Mouse (Mus musculus) forebrain, embryonic 16.5 days (tissue): ENCODE results near the gene Ccdc127. TPM values are rescaled to one million over a fixed set of nuclear protein-coding genes. Genes with fewer than 3 reads are reported as not detected.
A peak's percentile ranks its signal among the peaks of the same experiment; 100 is the strongest.

Experiments
- ATAC-seq: fragments of 200-750 bp; cut with Nextera tagmentation; 2 replicates; pipeline ENCODE4 v1.8.0; 2017; ENCODE audit warnings: mild to moderate bottlenecking, moderate library complexity
- H3K27ac ChIP-seq: fragments of 300-500 bp; sonication (generic); 2 replicates; pipeline ENCODE4 v1.5.1; 2014; ENCODE audit warnings: low read length, control low read depth
- H3K27me3 ChIP-seq: fragments of 300-500 bp; sonication (generic); replicated peaks from 2 replicates; pipeline ENCODE4 v1.6.1; 2014; ENCODE audit warnings: low read length; ENCODE audit not compliant: control insufficient read depth, insufficient read depth
- H3K36me3 ChIP-seq: fragments of 300-500 bp; sonication (generic); 2 replicates; pipeline ENCODE4 v1.6.1; 2014; ENCODE audit not compliant: control insufficient read depth, insufficient read depth
- H3K4me1 ChIP-seq: fragments of 300-500 bp; sonication (generic); replicated peaks from 2 replicates; pipeline ENCODE4 v1.6.1; 2014; ENCODE audit warnings: low read length; ENCODE audit not compliant: control insufficient read depth, insufficient read depth
- H3K4me2 ChIP-seq: fragments of 300-500 bp; sonication (generic); 2 replicates; pipeline ENCODE4 v1.6.1; 2014; ENCODE audit warnings: mild to moderate bottlenecking, low read length, control low read depth
- H3K4me3 ChIP-seq: fragments of 300-500 bp; sonication (generic); replicated peaks from 2 replicates; pipeline ENCODE4 v1.5.1; 2014; ENCODE audit warnings: mild to moderate bottlenecking, low read length, control low read depth
- H3K9ac ChIP-seq: fragments of 300-500 bp; sonication (generic); replicated peaks from 2 replicates; pipeline ENCODE4 v1.6.1; 2014; ENCODE audit warnings: low read depth, low read length, control low read depth
- H3K9me3 ChIP-seq: fragments of 300-500 bp; sonication (generic); 2 replicates; pipeline ENCODE4 v1.6.1; 2016; ENCODE audit warnings: low read length; ENCODE audit not compliant: control insufficient read depth
- WGBS: fragments of 180-500 bp; shearing (Covaris S2); extraction: QIAGEN DNeasy Blood & Tissue Kit; methylation state at CpG from one replicate; pipeline ENCODE4 v1.1.7; 2014; 5-methylcytosine and 5-hydroxymethylcytosine counted together
- polyA plus RNA-seq: library from polyadenylated mRNA; unstranded; fragments of >200 nt; fragmentation: Nextera tagmentation; extraction: Ambion mirVana; gene quantifications from 2 replicates; pipeline ENCODE4 v1.2.1, GENCODE M21; 2015

Ccdc127 gene
- polyA plus RNA-seq, 1 experiment from 2014 or later, result 47.2 TPM

DNA sequence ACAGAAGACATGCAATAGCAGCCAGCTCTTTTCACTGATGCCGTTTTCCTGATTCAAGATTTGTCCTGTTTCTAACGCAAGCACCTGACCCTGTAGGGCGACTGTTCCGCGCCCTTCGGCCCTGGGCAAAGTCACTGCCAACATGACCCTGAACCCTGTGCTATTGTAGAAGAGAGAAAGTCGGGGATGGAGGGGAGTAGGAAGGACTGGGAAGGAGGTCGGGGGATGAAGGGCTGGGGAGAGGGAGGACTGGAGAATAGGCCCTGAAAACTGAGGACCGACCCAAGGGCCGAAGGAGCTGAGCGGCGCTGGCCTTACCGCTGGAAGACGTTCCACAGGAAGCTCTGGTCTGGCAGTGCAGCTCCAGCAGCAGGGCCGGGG is 33.3 kb upstream of the Ccdc127 start:
- peak overlapping the region; percentile 99 for H3K4me3 ChIP-seq
- 3% methylated on average over 15 of the region's 15 CpGs for WGBS
- H3K9me3 ChIP-seq, result no peaks in the 10 kb centered on the region
- no peak for ATAC-seq
- no peaks in the 10 kb centered on the region for H3K27me3 ChIP-seq
- H3K27ac ChIP-seq, result peak overlapping the region; percentile 61
- peaks cover 16% of the 10 kb centered on the region for H3K4me1 ChIP-seq
- H3K4me2 ChIP-seq, result peak overlapping the region; percentile 93
- H3K9ac ChIP-seq, result peak overlapping the region; percentile 96
- H3K36me3 ChIP-seq, result peaks cover 10% of the 10 kb centered on the region

GRCm38 (mm10) chr13:74317170-74317849 is 32.8 kb upstream of the Ccdc127 start, which contains the start of gene Pdcd6:
Gene Pdcd6, minus strand, starts transcription at chr13:74317580.
- peak; percentile 99 for ATAC-seq
- no peaks in the 10 kb centered on the region for H3K9me3 ChIP-seq
- peaks cover 16% of the 10 kb centered on the region for H3K4me1 ChIP-seq
- peak within 1 kb of the TSS; percentile 61 for H3K27ac ChIP-seq
- H3K4me3 ChIP-seq, result peak within 1 kb of the TSS; percentile 99
- WGBS, result under 1% methylated on average over 35 of the region's 36 CpGs
- no peaks in the 10 kb centered on the region for H3K27me3 ChIP-seq
- H3K9ac ChIP-seq, result peak within 1 kb of the TSS; percentile 96
- peak within 1 kb of the TSS; percentile 93 for H3K4me2 ChIP-seq
- peaks cover 16% of the 10 kb centered on the region for H3K36me3 ChIP-seq

DNA sequence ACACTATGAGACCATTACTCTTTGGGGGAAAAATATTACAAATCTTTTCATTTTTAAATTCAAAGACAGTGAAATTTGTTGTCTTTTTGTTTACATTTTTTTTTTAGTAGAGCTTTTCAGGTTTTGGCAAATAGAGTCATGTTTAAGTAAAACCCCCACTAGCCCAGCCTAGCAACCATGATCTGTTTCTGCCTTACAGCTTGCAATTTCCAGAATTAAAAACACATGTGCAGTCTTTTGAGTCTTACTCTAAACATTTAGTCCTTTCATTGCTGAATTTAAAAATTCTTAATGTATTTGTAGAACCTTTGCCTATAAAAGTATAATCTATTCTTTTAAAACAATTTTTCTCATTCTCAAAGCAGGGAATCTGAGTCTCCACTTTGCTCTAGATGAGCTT is 20.8 kb upstream of the Ccdc127 start:
- no peak for ATAC-seq
- peaks cover 40% of the 10 kb centered on the region for H3K36me3 ChIP-seq
- H3K4me3 ChIP-seq, result no peak overlapping the region
- H3K9me3 ChIP-seq, result no peaks in the 10 kb centered on the region
- H3K27me3 ChIP-seq, result no peaks in the 10 kb centered on the region
- H3K9ac ChIP-seq, result no peak overlapping the region
- H3K4me2 ChIP-seq, result no peak overlapping the region
- H3K4me1 ChIP-seq, result no peaks in the 10 kb centered on the region
- no peak overlapping the region for H3K27ac ChIP-seq

- Histone ChIP-seq H3K4me1 (no peaks in the 10 kb centered on the region), H3K9me3 (no peaks in the 10 kb centered on the region), H3K9ac (no peak overlapping the region), H3K4me2 (no peak overlapping the region), H3K4me3 (no peak overlapping the region), H3K27ac (no peak overlapping the region), H3K36me3 (peaks cover 27% of the 10 kb centered on the region), H3K27me3 (no peaks in the 10 kb centered on the region)
- peak; percentile 55; the same call in 1 of the 2 replicates for ATAC-seq
- WGBS, result 51% methylated on average over 3 of the region's 3 CpGs
These were observed 9.1 kb upstream of the Ccdc127 start for GRCm38 (mm10) chr13:74341036-74341435.

GRCm38 (mm10) chr13:74350435-74350906 is 362 bp downstream of the Ccdc127 start:
- H3K9me3 ChIP-seq, result no peaks in the 10 kb centered on the region
- 2% methylated on average over 15 of the region's 15 CpGs for WGBS
- H3K27me3 ChIP-seq, result no peaks in the 10 kb centered on the region
- peaks cover 16% of the 10 kb centered on the region for H3K4me1 ChIP-seq
- H3K27ac ChIP-seq, result peak overlapping the region; percentile 21; the same call in 1 of the 2 replicates
- peak overlapping the region; percentile 91 for H3K9ac ChIP-seq
- peak; percentile 62 for ATAC-seq
- H3K4me2 ChIP-seq, result peak overlapping the region; percentile 57
- peak overlapping the region; percentile 97 for H3K4me3 ChIP-seq
- H3K36me3 ChIP-seq, result no peaks in the 10 kb centered on the region

- no peak overlapping the region for H3K4me2 ChIP-seq
- no peak overlapping the region for H3K27ac ChIP-seq
- H3K4me1 ChIP-seq, result no peaks in the 10 kb centered on the region
- no peak overlapping the region for H3K4me3 ChIP-seq
- no peaks in the 10 kb centered on the region for H3K9me3 ChIP-seq
- H3K9ac ChIP-seq, result no peak overlapping the region
- no peaks in the 10 kb centered on the region for H3K27me3 ChIP-seq
- H3K36me3 ChIP-seq, result peaks cover 20% of the 10 kb centered on the region
- no peak for ATAC-seq
- WGBS, result 93% methylated on average over 13 of the region's 13 CpGs
These were observed 6.4 kb downstream of the Ccdc127 start for GRCm38 (mm10) chr13:74356491-74356890.

- Histone ChIP-seq H3K4me2 (no peak overlapping the region), H3K9me3 (no peaks in the 10 kb centered on the region), H3K9ac (no peak overlapping the region), H3K27me3 (no peaks in the 10 kb centered on the region), H3K4me3 (no peak overlapping the region), H3K36me3 (peaks cover 13% of the 10 kb centered on the region), H3K27ac (no peak overlapping the region), H3K4me1 (no peaks in the 10 kb centered on the region)
- 76% methylated on average over 2 of the region's 2 CpGs for WGBS
- ATAC-seq, result no peak
These were observed 12.1 kb downstream of the Ccdc127 start for GRCm38 (mm10) chr13:74362218-74362617.

DNA sequence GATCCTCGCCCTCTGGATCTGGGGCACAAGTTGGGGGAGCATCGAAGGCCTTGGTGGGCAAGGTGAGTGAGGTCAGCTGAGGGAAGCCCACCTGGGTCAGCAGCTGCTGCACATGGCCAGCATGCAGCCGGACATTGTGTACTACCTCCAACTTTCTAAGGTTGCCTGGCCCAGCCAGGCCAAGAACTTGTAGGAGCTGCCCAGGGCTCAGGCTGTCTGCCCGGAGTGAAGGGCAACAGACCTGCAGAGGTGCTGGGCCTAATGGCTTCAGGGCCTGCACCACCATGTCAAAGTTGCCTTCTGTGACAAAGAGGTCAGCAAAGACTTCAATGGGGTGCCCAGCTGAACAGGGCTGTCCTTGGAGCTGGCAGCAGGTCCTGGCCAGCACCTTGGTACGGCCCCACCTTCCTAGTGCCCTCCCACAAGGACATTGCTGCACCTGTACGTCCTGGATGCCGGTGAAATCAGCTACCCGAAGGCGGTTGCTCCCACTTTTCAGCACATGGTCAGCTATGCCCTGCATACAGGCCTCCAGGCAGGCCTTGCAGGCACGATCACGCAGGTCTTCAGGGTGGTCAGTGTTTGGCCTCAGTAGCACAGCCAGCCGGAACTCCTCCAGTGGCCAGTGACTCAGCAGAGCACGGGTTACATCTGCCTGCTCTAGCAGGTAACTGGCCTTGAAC is 13.2 kb downstream of the Ccdc127 start:
- Histone ChIP-seq H3K9ac (no peak overlapping the region), H3K27me3 (no peaks in the 10 kb centered on the region), H3K9me3 (no peaks in the 10 kb centered on the region), H3K36me3 (peaks cover 9% of the 10 kb centered on the region), H3K27ac (no peak overlapping the region), H3K4me3 (no peak overlapping the region), H3K4me2 (no peak overlapping the region), H3K4me1 (no peaks in the 10 kb centered on the region)
- 92% methylated on average over 13 of the region's 13 CpGs for WGBS
- ATAC-seq, result 0 out of 2 replicates have a peak, but pooled peaks have one; percentile 8

- H3K27me3 ChIP-seq, result no peaks in the 10 kb centered on the region
- H3K4me2 ChIP-seq, result no peak within 1 kb of the TSS
- 74% methylated on average over 8 of the region's 8 CpGs for WGBS
- no peaks in the 10 kb centered on the region for H3K4me1 ChIP-seq
- H3K27ac ChIP-seq, result no peak within 1 kb of the TSS
- no peaks in the 10 kb centered on the region for H3K9me3 ChIP-seq
- no peak within 1 kb of the TSS for H3K4me3 ChIP-seq
- ATAC-seq, result no peak
- H3K36me3 ChIP-seq, result peaks cover 6% of the 10 kb centered on the region
- H3K9ac ChIP-seq, result no peak within 1 kb of the TSS
These were observed 13.7 kb downstream of the Ccdc127 start, which contains the start of gene Lrrc14b for GRCm38 (mm10) chr13:74363859-74364235. Gene Lrrc14b, minus strand, starts transcription at chr13:74364005.
